Mouse (Mus musculus): ENCODE data around the gene 4931429L15Rik. TPM values are rescaled to one million over a fixed set of nuclear protein-coding genes. Genes with fewer than 3 reads are reported as not detected.
"Not testable (repeated sequence)": the region's sequence is repeated elsewhere in the genome, so short reads cannot be mapped to it uniquely, and the experiment has no call there.

The 4931429L15Rik gene
- polyA plus RNA-seq (2016; fragmentation: Nextera tagmentation; extraction: Ambion mirVana), result not detected in 2 replicates

GRCm38 (mm10) chr9:46319886-46320285 lies at the start of gene 4931429L15Rik:
Gene 4931429L15Rik (minus strand): TSS chr9:46319986.
- H3K27ac ChIP-seq (replicated peaks); H3K36me3 ChIP-seq (replicated peaks); DNase-seq (ENCODE audit: low spot score); H3K27me3 ChIP-seq (replicated peaks; ENCODE audit: low read depth, poor library complexity, severe bottlenecking); H3K4me3 ChIP-seq; H3K9me3 ChIP-seq: not testable (repeated sequence)
- peaks cover 22% of the 10 kb centered on the region for H3K4me1 ChIP-seq
- WGBS, result 88% methylated on average over 6 of the region's 6 CpGs

- 54% methylated on average over 2 of the region's 2 CpGs for WGBS
- H3K36me3 ChIP-seq (replicated peaks), result no peaks in the 10 kb centered on the region
Observed at GRCm38 (mm10) chr9:46362459-46362858, 42.7 kb upstream of the 4931429L15Rik start.

GRCm38 (mm10) chr9:46361461-46362111 lies 41.8 kb upstream of the 4931429L15Rik start:
- 83% methylated on average over 11 of the region's 11 CpGs for WGBS
- Histone ChIP-seq H3K4me3 (no peak overlapping the region), H3K36me3 (replicated peaks) (no peaks in the 10 kb centered on the region), H3K9me3 (peaks cover 4% of the 10 kb centered on the region; the same call in 1 of the 2 replicates), H3K27me3 (replicated peaks; ENCODE audit: low read depth, poor library complexity, severe bottlenecking) (no peaks in the 10 kb centered on the region), H3K27ac (replicated peaks) (no peak overlapping the region), H3K4me1 (no peaks in the 10 kb centered on the region)
- DNase-seq (ENCODE audit: low spot score), result no peak

More at GRCm38 (mm10) chr9:46362459-46362858, 42.7 kb upstream of the 4931429L15Rik start:
- Histone ChIP-seq H3K27ac (replicated peaks) (no peak overlapping the region), H3K9me3 (peaks cover 4% of the 10 kb centered on the region; the same call in 1 of the 2 replicates), H3K4me1 (no peaks in the 10 kb centered on the region), H3K27me3 (replicated peaks; ENCODE audit: low read depth, poor library complexity, severe bottlenecking) (no peaks in the 10 kb centered on the region), H3K4me3 (no peak overlapping the region)
- no peak for DNase-seq (ENCODE audit: low spot score)

- no peak overlapping the region for H3K27ac ChIP-seq (replicated peaks)
- H3K4me1 ChIP-seq, result peaks cover 45% of the 10 kb centered on the region
- H3K27me3 ChIP-seq (replicated peaks; ENCODE audit: low read depth, poor library complexity, severe bottlenecking), result peaks cover 36% of the 10 kb centered on the region
- H3K9me3 ChIP-seq, result no peaks in the 10 kb centered on the region
- peak; percentile 61 for DNase-seq (ENCODE audit: low spot score)
- no peaks in the 10 kb centered on the region for H3K36me3 ChIP-seq (replicated peaks)
- no peak overlapping the region for H3K4me3 ChIP-seq
- WGBS, result 6% methylated on average over 3 of the region's 3 CpGs
Observed at GRCm38 (mm10) chr9:46353992-46354391, 34.2 kb upstream of the 4931429L15Rik start.

- Histone ChIP-seq H3K27ac (replicated peaks) (0 out of 2 replicates have a peak overlapping the region, but pooled peaks have one; percentile 12), H3K36me3 (replicated peaks) (no peaks in the 10 kb centered on the region), H3K27me3 (replicated peaks; ENCODE audit: low read depth, poor library complexity, severe bottlenecking) (peaks cover 36% of the 10 kb centered on the region), H3K9me3 (no peaks in the 10 kb centered on the region), H3K4me1 (peaks cover 45% of the 10 kb centered on the region), H3K4me3 (no peak overlapping the region)
- DNase-seq (ENCODE audit: low spot score), result peak; percentile 22
- WGBS, result 25% methylated on average over 5 of the region's 5 CpGs
Observed at GRCm38 (mm10) chr9:46353330-46353724, 33.5 kb upstream of the 4931429L15Rik start.

- peaks cover 45% of the 10 kb centered on the region for H3K4me1 ChIP-seq
- no peak overlapping the region for H3K4me3 ChIP-seq
- H3K36me3 ChIP-seq (replicated peaks), result no peaks in the 10 kb centered on the region
- H3K27ac ChIP-seq (replicated peaks), result no peak overlapping the region
- DNase-seq (ENCODE audit: low spot score), result no peak
- peaks cover 36% of the 10 kb centered on the region for H3K27me3 ChIP-seq (replicated peaks; ENCODE audit: low read depth, poor library complexity, severe bottlenecking)
- 57% methylated on average over 12 of the region's 12 CpGs for WGBS
- no peaks in the 10 kb centered on the region for H3K9me3 ChIP-seq
Observed at GRCm38 (mm10) chr9:46352651-46353329, 33.0 kb upstream of the 4931429L15Rik start.

GRCm38 (mm10) chr9:46350451-46350981 lies 30.7 kb upstream of the 4931429L15Rik start:
- Histone ChIP-seq H3K9me3 (no peaks in the 10 kb centered on the region), H3K4me3 (no peak overlapping the region), H3K36me3 (replicated peaks) (no peaks in the 10 kb centered on the region), H3K27me3 (replicated peaks; ENCODE audit: low read depth, poor library complexity, severe bottlenecking) (peaks cover 41% of the 10 kb centered on the region), H3K4me1 (peaks cover 45% of the 10 kb centered on the region), H3K27ac (replicated peaks) (peak overlapping the region; percentile 31; the same call in 1 of the 2 replicates)
- peak; percentile 68 for DNase-seq (ENCODE audit: low spot score)
- 29% methylated on average over 9 of the region's 9 CpGs for WGBS

GRCm38 (mm10) chr9:46345887-46346665 lies 26.3 kb upstream of the 4931429L15Rik start:
- DNase-seq (ENCODE audit: low spot score), result no peak
- Histone ChIP-seq H3K9me3 (no peaks in the 10 kb centered on the region), H3K27ac (replicated peaks) (no peak overlapping the region), H3K27me3 (replicated peaks; ENCODE audit: low read depth, poor library complexity, severe bottlenecking) (peaks cover 14% of the 10 kb centered on the region), H3K4me3 (no peak overlapping the region), H3K36me3 (replicated peaks) (no peaks in the 10 kb centered on the region), H3K4me1 (peaks cover 18% of the 10 kb centered on the region)
- 86% methylated on average over 4 of the region's 4 CpGs for WGBS

- H3K27me3 ChIP-seq (replicated peaks; ENCODE audit: low read depth, poor library complexity, severe bottlenecking), result peaks cover 43% of the 10 kb centered on the region
- no peaks in the 10 kb centered on the region for H3K36me3 ChIP-seq (replicated peaks)
- no peaks in the 10 kb centered on the region for H3K9me3 ChIP-seq
- peak overlapping the region; percentile 7 for H3K27ac ChIP-seq (replicated peaks)
- 87% methylated on average over 4 of the region's 4 CpGs for WGBS
- H3K4me1 ChIP-seq, result peaks cover 32% of the 10 kb centered on the region
- H3K4me3 ChIP-seq, result no peak overlapping the region
- no peak for DNase-seq (ENCODE audit: low spot score)
Observed at GRCm38 (mm10) chr9:46339051-46339652, 19.4 kb upstream of the 4931429L15Rik start.

- 31% methylated on average over 4 of the region's 4 CpGs for WGBS
- H3K27ac ChIP-seq (replicated peaks), result no peak overlapping the region
Observed at GRCm38 (mm10) chr9:46338384-46338783, 18.6 kb upstream of the 4931429L15Rik start.

GRCm38 (mm10) chr9:46337852-46338291 lies 18.1 kb upstream of the 4931429L15Rik start:
- H3K9me3 ChIP-seq, result no peaks in the 10 kb centered on the region
- H3K4me3 ChIP-seq, result no peak overlapping the region
- peaks cover 54% of the 10 kb centered on the region for H3K27me3 ChIP-seq (replicated peaks; ENCODE audit: low read depth, poor library complexity, severe bottlenecking)
- H3K27ac ChIP-seq (replicated peaks), result 0 out of 2 replicates have a peak overlapping the region, but pooled peaks have one; percentile 24
- WGBS, result 3% methylated on average over 3 of the region's 3 CpGs
- peaks cover 32% of the 10 kb centered on the region for H3K4me1 ChIP-seq
- H3K36me3 ChIP-seq (replicated peaks), result no peaks in the 10 kb centered on the region
- DNase-seq (ENCODE audit: low spot score), result peak; percentile 68

More at GRCm38 (mm10) chr9:46338384-46338783, 18.6 kb upstream of the 4931429L15Rik start:
- H3K9me3 ChIP-seq, result no peaks in the 10 kb centered on the region
- no peak for DNase-seq (ENCODE audit: low spot score)
- peaks cover 49% of the 10 kb centered on the region for H3K27me3 ChIP-seq (replicated peaks; ENCODE audit: low read depth, poor library complexity, severe bottlenecking)
- H3K4me1 ChIP-seq, result peaks cover 32% of the 10 kb centered on the region
- H3K4me3 ChIP-seq, result no peak overlapping the region
- no peaks in the 10 kb centered on the region for H3K36me3 ChIP-seq (replicated peaks)

- no peak overlapping the region for H3K27ac ChIP-seq (replicated peaks)
- no peak overlapping the region for H3K4me3 ChIP-seq
- DNase-seq (ENCODE audit: low spot score), result no peak
- no peaks in the 10 kb centered on the region for H3K36me3 ChIP-seq (replicated peaks)
- WGBS, result 68% methylated on average over 7 of the region's 7 CpGs
- peaks cover 60% of the 10 kb centered on the region for H3K27me3 ChIP-seq (replicated peaks; ENCODE audit: low read depth, poor library complexity, severe bottlenecking)
- H3K9me3 ChIP-seq, result no peaks in the 10 kb centered on the region
- H3K4me1 ChIP-seq, result peaks cover 32% of the 10 kb centered on the region
Observed at GRCm38 (mm10) chr9:46337331-46337730, 17.5 kb upstream of the 4931429L15Rik start.

All from embryonic facial prominence, embryonic 10.5 days (tissue).